Mouse (Mus musculus): ENCODE measurements around the gene Tnfsf13.

GRCm38 (mm10) chr11:69720852-69721251 is 35.3 kb upstream of the Tnfsf13 start:
- TF ChIP-seq CHD2 (IDR thresholded peaks at IDR 0.05; ENCODE audit: low read depth, low read length) (no peak), HCFC1 (IDR thresholded peaks at IDR 0.05; ENCODE audit: borderline replicate concordance, insufficient read depth, low read length) (no peak), MAFK (IDR thresholded peaks at IDR 0.05; ENCODE audit: insufficient read depth, low read depth, low read length) (no peak), ZNF384 (IDR thresholded peaks at IDR 0.05; ENCODE audit: low read depth, low read length) (no peak)
